In the genomic region with DNA sequence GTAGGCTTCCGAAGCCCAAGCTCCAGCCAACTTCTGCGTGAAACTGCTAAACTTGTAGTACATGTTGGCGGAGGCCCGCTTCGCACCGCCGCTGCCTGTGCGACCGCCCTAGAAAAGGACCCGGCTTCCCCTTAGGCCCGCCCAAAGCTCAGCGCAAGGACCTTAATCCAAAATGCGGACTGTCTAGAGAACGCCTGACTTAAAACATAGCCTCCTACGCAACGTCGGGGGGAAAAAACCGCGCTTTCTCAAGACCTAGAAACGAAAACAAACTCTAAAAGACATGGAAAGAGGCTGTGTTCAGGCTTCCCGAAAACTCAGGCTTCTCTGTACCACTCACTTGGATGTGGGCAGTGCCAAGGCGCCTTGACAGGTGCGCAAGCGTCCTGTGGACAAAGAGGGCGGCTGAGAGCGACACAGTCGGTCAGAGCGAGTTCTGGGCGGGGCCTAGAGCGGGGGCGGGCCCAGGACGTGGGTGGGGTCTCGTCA, we compare ENCODE assay signal across 8 mouse cellular contexts. TPM values are rescaled to one million over a fixed set of nuclear protein-coding genes. Genes with fewer than 3 reads are reported as not detected.
DNase-seq lines count a peak whose midpoint lies in the region; ATAC-seq lines count a peak whose summit lies in the region.

No protein-coding gene starts in this region.

- H3K4me2 ChIP-seq in hindbrain, embryonic 12.5 days (replicated peaks): peak overlapping the region; percentile 89

- H3K27me3 ChIP-seq in hindbrain, embryonic 12.5 days: no peaks in the 10 kb centered on the region

- H3K27ac ChIP-seq in hindbrain, embryonic 12.5 days: peak overlapping the region; percentile 64

- H3K9ac ChIP-seq in hindbrain, embryonic 12.5 days: peak overlapping the region; percentile 93

- no peaks in the 10 kb centered on the region for H3K9me3 ChIP-seq in hindbrain, embryonic 12.5 days (replicated peaks)

- H3K4me3 ChIP-seq in hindbrain, embryonic 12.5 days: peak overlapping the region; percentile 81

- peak; percentile 99 for ATAC-seq in hindbrain, embryonic 12.5 days (ENCODE audit: low FRiP score)

- peak; percentile 95 for DNase-seq in NIH3T3 (ENCODE audit: low read depth)
- DNase-seq in cerebellum, postnatal 10 days: peak; percentile 94 to 96
- peak; percentile 81 to 88 for DNase-seq in frontal cortex, postnatal 10 days (ENCODE audit: low spot score in 2 of 2)
- peak; percentile 91 for DNase-seq in layer of hippocampus, postnatal 14 days (ENCODE audit: low spot score in 2 of 2)
- DNase-seq in lung, postnatal 14 days: peak; percentile 91
- DNase-seq in retina, adult 2 months (ENCODE audit: low read depth, low spot score): peak; percentile 88
- peak; percentile 88 to 89 for DNase-seq in thymus, postnatal 36 days

- no peaks in the 10 kb centered on the region for H3K36me3 ChIP-seq in hindbrain, embryonic 12.5 days

- peaks cover 21% of the 10 kb centered on the region for H3K4me1 ChIP-seq in hindbrain, embryonic 12.5 days

- WGBS in hindbrain, embryonic 12.5 days: under 1% methylated on average over 33 of the region's 33 CpGs

RNA-seq across cellular contexts. Expression of a gene that starts 2.9 kb away (rescaled TPM):
- 139 TPM in 2 replicates for polyA plus RNA-seq in hindbrain, embryonic 12.5 days (2016; fragmentation: Nextera tagmentation; extraction: Ambion mirVana)
- 100 to 1,000 TPM; 184 to 185 TPM for total RNA-seq in layer of hippocampus, postnatal 14 days (2021)

Comparison
In these comparisons a context has a peak if more than half of its experiments do, and no peak if none do; other contexts are left out.
1. Peak in every context shown above with its lines: DNase-seq, ATAC-seq, H3K4me3 ChIP-seq and H3K27ac ChIP-seq.